Mouse (Mus musculus) liver, postnatal 0 days (tissue): Measurements from ENCODE around the gene Myd88.

Experiments used
- CTCF ChIP-seq: sonication (generic); IDR thresholded peaks from 2 replicates; pipeline ENCODE4 v1.5.1; 2016; ENCODE audit warnings: antibody characterized with exemption, low read depth
- EP300 ChIP-seq: IDR thresholded peaks from 2 replicates; pipeline ENCODE4 v1.6.1; 2016; ENCODE audit warnings: antibody characterized with exemption, low read depth, mild to moderate bottlenecking

GRCm38 (mm10) chr9:119375008-119375407 is 33.8 kb upstream of the Myd88 start:
- no peak for TF ChIP-seq CTCF
- TF ChIP-seq EP300 = no peak
